Mouse (Mus musculus): ENCODE measurements around the gene Ccdc177. TPM values are rescaled to one million over a fixed set of nuclear protein-coding genes. Genes with fewer than 3 reads are reported as not detected.
A peak's percentile ranks its signal among the peaks of the same experiment; 100 is the strongest.

Ccdc177 gene
- 2.4 and 2.6 TPM in 2 replicates for polyA plus RNA-seq (2014; fragmentation: Nextera tagmentation; extraction: Ambion mirVana)

DNA sequence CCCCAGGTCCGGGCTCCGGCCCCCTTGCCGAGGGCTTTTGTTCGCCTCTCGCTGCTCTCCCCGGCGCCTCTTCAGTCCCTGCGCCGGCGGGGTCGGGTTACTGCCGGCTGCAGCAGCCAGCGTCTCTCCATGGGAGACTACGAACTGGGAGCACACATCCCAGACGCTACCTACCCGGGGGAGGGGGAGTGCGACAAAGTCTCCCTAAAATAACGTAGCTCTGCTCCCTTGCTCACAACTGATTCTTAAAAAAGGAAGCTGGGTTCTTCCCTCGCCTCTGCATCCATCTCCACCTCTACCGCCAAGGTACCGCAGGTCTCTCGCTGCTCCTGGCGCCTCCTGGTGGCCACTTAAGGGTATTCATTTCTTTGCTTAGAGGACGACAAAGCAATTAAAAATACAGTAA is at the start of gene Ccdc177:
Gene Ccdc177 (minus strand): TSS at position 292 of the 406 bp plus-strand sequence.
- DNase-seq (ENCODE audit: low spot score): peak; percentile 88
- H3K4me2 ChIP-seq (ENCODE audit: low read depth): peak within 1 kb of the TSS; percentile 77
- ATAC-seq (ENCODE audit: insufficient read depth, low FRiP score, low TSS enrichment): peak; percentile 67
- peak within 1 kb of the TSS; percentile 95 for H3K27ac ChIP-seq (ENCODE audit: low read depth, low read length)
- H3K36me3 ChIP-seq (ENCODE audit: control insufficient read depth, insufficient read depth, low read length): peaks cover 6% of the 10 kb centered on the region
- H3K9me3 ChIP-seq (ENCODE audit: control insufficient read depth, low read length): no peaks in the 10 kb centered on the region
- peak within 1 kb of the TSS; percentile 57 for H3K4me3 ChIP-seq (ENCODE audit: low read depth, low read length)
- peaks cover 23% of the 10 kb centered on the region for H3K27me3 ChIP-seq (ENCODE audit: control insufficient read depth, insufficient read depth, low read length)
- WGBS: 1% methylated on average over 24 of the region's 24 CpGs
- H3K4me1 ChIP-seq (ENCODE audit: control insufficient read depth, insufficient read depth, low read length): peaks cover 16% of the 10 kb centered on the region
- peak within 1 kb of the TSS; percentile 90 for H3K9ac ChIP-seq (ENCODE audit: low read length)

DNA sequence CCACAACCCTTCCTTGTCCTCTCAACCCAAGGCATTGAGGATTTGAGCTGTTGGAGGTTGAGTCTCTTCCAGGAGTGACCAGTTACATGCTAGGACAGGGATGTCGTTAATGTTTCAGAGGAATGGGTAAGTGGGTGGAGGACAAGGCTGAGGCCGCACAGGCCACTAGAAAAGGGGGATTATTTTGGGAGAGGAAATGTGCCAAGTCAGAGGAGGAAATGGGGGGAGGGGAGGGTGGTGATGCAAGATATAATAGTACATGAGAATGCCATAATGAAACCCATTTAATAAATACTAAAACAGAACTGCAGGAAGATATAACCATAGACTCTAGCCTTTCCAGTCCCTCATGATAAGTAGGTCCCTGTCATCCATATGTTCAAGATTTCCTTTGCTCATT is 49.5 kb upstream of the Ccdc177 start:
- Histone ChIP-seq H3K9ac (ENCODE audit: low read length) (no peak overlapping the region), H3K4me3 (ENCODE audit: low read depth, low read length) (no peak overlapping the region), H3K27ac (ENCODE audit: low read depth, low read length) (no peak overlapping the region), H3K4me2 (ENCODE audit: low read depth) (no peak overlapping the region), H3K27me3 (ENCODE audit: control insufficient read depth, insufficient read depth, low read length) (no peaks in the 10 kb centered on the region), H3K36me3 (ENCODE audit: control insufficient read depth, insufficient read depth, low read length) (no peaks in the 10 kb centered on the region), H3K4me1 (ENCODE audit: control insufficient read depth, insufficient read depth, low read length) (peaks cover 20% of the 10 kb centered on the region), H3K9me3 (ENCODE audit: control insufficient read depth, low read length) (no peaks in the 10 kb centered on the region)
- 88% methylated on average over 2 of the region's 2 CpGs for WGBS
- DNase-seq (ENCODE audit: low spot score) (no peak), ATAC-seq (ENCODE audit: insufficient read depth, low FRiP score, low TSS enrichment) (no peak)

DNA sequence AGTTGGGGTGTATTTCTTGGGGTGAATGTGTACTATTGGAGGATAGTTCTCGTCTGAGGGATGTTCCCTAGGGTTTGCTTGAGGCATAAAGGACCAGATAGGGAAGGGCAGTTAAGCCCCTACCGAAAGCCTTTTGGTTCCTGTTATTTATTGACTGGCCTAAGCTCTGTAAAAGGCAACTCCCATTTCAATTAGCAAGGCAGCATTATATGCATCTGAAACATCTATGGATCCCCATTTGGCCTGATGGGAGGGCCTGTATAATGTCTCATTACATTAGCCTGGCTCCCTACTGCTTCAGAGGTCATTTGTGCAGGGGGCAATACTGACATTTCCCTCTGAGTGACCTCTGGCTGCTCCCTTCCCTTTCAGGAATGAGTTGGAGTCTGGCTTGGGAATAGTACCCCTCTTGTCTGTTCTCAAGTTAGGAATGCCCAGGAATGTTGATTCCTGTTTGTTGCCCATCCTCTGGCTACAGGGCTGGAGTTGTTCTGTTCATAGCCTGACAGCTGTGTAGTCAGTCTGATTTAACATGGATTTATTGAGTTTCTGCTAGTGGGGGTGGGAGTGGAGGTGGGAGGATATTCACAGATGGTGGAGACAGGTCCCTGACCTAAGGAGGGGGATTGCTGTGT is 47.1 kb upstream of the Ccdc177 start:
- peaks cover 20% of the 10 kb centered on the region for H3K4me1 ChIP-seq (ENCODE audit: control insufficient read depth, insufficient read depth, low read length)
- H3K27me3 ChIP-seq (ENCODE audit: control insufficient read depth, insufficient read depth, low read length): no peaks in the 10 kb centered on the region
- no peaks in the 10 kb centered on the region for H3K9me3 ChIP-seq (ENCODE audit: control insufficient read depth, low read length)
- ATAC-seq (ENCODE audit: insufficient read depth, low FRiP score, low TSS enrichment) (peak; percentile 72), DNase-seq (ENCODE audit: low spot score) (peak; percentile 35)
- no peak overlapping the region for H3K4me2 ChIP-seq (ENCODE audit: low read depth)
- 5% methylated on average over 2 of the region's 2 CpGs for WGBS
- no peaks in the 10 kb centered on the region for H3K36me3 ChIP-seq (ENCODE audit: control insufficient read depth, insufficient read depth, low read length)
- H3K27ac ChIP-seq (ENCODE audit: low read depth, low read length): peak overlapping the region; percentile 36; the same call in 1 of the 2 replicates
- H3K9ac ChIP-seq (ENCODE audit: low read length): no peak overlapping the region
- no peak overlapping the region for H3K4me3 ChIP-seq (ENCODE audit: low read depth, low read length)

DNA sequence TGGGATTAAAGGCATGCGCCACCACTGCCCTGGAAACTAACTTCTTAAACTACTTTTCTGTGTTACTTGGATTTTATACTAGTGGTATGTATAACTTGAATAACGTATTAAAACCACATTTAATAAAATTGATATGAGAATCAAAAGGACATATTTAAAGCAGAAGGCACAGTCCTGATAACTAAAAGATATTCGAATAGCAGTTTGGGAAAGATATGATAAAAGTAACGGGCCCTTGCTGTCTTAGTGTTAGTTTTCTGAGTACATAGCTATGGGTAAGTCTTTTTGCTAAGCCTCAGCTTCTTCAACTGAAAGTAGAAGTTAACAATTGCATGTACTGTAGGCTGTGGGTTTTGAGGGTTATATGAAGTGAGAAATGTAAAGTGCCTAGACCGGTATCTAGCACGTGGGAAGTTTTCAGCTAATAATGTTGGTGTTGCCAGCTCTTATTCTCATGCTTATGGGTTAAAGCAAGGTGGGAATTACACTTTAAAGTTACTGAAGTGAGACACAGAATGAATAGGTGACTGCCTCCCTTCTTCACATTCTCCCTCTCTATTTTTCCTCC is 44.5 kb upstream of the Ccdc177 start:
- no peak overlapping the region for H3K9ac ChIP-seq (ENCODE audit: low read length)
- peaks cover 16% of the 10 kb centered on the region for H3K4me1 ChIP-seq (ENCODE audit: control insufficient read depth, insufficient read depth, low read length)
- no peaks in the 10 kb centered on the region for H3K9me3 ChIP-seq (ENCODE audit: control insufficient read depth, low read length)
- no peak overlapping the region for H3K27ac ChIP-seq (ENCODE audit: low read depth, low read length)
- H3K4me3 ChIP-seq (ENCODE audit: low read depth, low read length): no peak overlapping the region
- whole genome bisulfite sequencing: 85% methylated on average over 6 of the region's 6 CpGs
- DNase-seq (ENCODE audit: low spot score): no peak
- no peaks in the 10 kb centered on the region for H3K27me3 ChIP-seq (ENCODE audit: control insufficient read depth, insufficient read depth, low read length)
- no peak overlapping the region for H3K4me2 ChIP-seq (ENCODE audit: low read depth)
- no peak for ATAC-seq (ENCODE audit: insufficient read depth, low FRiP score, low TSS enrichment)
- H3K36me3 ChIP-seq (ENCODE audit: control insufficient read depth, insufficient read depth, low read length): no peaks in the 10 kb centered on the region

DNA sequence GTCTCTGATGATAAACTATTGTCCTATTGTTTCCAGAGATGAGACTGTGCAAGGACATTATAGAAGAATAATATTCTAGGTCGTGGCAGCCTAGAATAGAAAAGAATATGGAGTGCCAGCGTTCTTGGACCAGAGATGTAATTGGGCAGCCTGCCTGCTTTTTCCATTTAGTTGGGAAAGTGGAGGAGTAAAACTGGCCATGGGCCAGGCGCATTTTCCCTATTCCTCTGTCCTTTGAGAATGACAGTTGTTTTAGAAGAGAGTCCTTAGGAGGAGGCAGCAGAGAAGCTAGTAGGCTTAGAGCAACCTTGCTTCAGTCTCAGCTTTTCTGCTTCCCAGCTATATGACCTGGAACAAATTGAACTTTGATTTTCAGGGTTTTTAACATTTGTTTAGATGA is 43.4 kb upstream of the Ccdc177 start:
- H3K27me3 ChIP-seq (ENCODE audit: control insufficient read depth, insufficient read depth, low read length): no peaks in the 10 kb centered on the region
- WGBS: 75% methylated on average over 3 of the region's 3 CpGs
- H3K9ac ChIP-seq (ENCODE audit: low read length): no peak overlapping the region
- no peaks in the 10 kb centered on the region for H3K36me3 ChIP-seq (ENCODE audit: control insufficient read depth, insufficient read depth, low read length)
- DNase-seq (ENCODE audit: low spot score) (no peak), ATAC-seq (ENCODE audit: insufficient read depth, low FRiP score, low TSS enrichment) (no peak)
- no peak overlapping the region for H3K4me3 ChIP-seq (ENCODE audit: low read depth, low read length)
- no peak overlapping the region for H3K27ac ChIP-seq (ENCODE audit: low read depth, low read length)
- H3K9me3 ChIP-seq (ENCODE audit: control insufficient read depth, low read length): no peaks in the 10 kb centered on the region
- no peak overlapping the region for H3K4me2 ChIP-seq (ENCODE audit: low read depth)
- H3K4me1 ChIP-seq (ENCODE audit: control insufficient read depth, insufficient read depth, low read length): peaks cover 16% of the 10 kb centered on the region

DNA sequence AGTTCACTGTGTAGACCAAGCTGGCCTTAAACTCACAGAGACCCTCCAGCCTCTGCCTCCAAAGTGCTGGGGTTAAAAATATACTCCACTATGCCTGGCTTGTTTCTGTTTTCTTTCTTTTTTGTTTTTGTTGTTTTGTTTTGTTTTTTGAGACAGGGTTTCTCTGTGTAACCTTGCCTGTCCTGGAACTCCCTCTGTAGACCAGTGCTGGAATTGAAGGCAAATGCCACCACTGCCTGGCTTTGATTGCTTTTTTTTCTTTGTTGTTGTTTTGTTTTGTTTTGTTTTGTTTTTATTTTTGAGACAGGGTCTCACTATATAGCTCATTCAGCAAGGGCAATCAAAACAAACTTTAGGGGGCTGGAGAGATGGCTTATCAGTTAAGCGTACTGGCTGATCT is 41.0 kb upstream of the Ccdc177 start:
- H3K4me1 ChIP-seq (ENCODE audit: control insufficient read depth, insufficient read depth, low read length): peaks cover 3% of the 10 kb centered on the region; the same call in 1 of the 2 replicates
- ATAC-seq (ENCODE audit: insufficient read depth, low FRiP score, low TSS enrichment): no peak
- no peak for DNase-seq (ENCODE audit: low spot score)
- no peak overlapping the region for H3K4me3 ChIP-seq (ENCODE audit: low read depth, low read length)
- no peak overlapping the region for H3K9ac ChIP-seq (ENCODE audit: low read length)
- H3K27me3 ChIP-seq (ENCODE audit: control insufficient read depth, insufficient read depth, low read length): no peaks in the 10 kb centered on the region
- no peaks in the 10 kb centered on the region for H3K36me3 ChIP-seq (ENCODE audit: control insufficient read depth, insufficient read depth, low read length)
- H3K9me3 ChIP-seq (ENCODE audit: control insufficient read depth, low read length): no peaks in the 10 kb centered on the region
- WGBS: 100% methylated on average over 1 of the region's 1 CpGs
- no peak overlapping the region for H3K4me2 ChIP-seq (ENCODE audit: low read depth)
- no peak overlapping the region for H3K27ac ChIP-seq (ENCODE audit: low read depth, low read length)

DNA sequence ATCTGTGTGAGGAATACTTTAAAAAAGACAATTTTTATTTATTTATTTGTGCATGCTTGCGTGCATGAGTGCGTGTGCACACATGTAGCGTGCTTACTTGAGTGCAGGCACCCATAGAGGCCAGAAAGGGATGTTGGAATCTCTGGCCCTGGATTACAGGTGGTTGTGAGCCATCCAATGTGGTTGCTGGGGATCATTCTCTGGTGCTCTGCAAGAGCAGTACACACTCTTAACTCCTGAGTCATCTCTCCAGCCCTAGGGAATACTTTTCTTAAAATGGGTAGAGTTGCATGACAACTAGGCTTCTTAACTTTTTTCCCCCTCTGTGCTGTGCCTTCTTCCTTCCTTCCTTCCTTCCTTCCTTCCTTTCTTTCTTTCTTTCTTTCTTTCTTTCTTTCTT is 39.7 kb upstream of the Ccdc177 start:
- 93% methylated on average over 3 of the region's 3 CpGs for WGBS
- ATAC-seq (ENCODE audit: insufficient read depth, low FRiP score, low TSS enrichment): no peak

DNA sequence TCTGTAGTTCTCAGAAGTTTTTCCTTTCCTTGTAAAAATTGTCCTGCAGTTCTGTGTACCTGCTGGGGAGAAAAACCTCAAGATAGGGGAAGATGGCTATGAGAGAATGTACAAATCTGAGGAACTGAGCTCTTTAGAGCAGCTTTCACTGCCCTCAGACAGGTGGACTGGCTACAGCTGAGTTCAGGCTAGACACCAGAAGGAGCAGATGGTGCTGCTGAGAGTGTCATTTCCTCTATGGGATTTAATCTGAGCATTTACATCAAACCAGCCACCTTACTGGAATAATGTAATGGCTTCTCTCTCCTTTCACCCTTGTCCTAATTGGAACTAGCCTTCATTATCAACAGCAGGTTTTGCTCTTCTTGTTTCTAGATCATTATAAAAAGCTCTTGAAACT is 37.8 kb upstream of the Ccdc177 start:
- H3K4me3 ChIP-seq (ENCODE audit: low read depth, low read length): no peak overlapping the region
- H3K36me3 ChIP-seq (ENCODE audit: control insufficient read depth, insufficient read depth, low read length): no peaks in the 10 kb centered on the region
- H3K9ac ChIP-seq (ENCODE audit: low read length): no peak overlapping the region
- no peak overlapping the region for H3K27ac ChIP-seq (ENCODE audit: low read depth, low read length)
- ATAC-seq (ENCODE audit: insufficient read depth, low FRiP score, low TSS enrichment) (no peak), DNase-seq (ENCODE audit: low spot score) (no peak)
- no peaks in the 10 kb centered on the region for H3K9me3 ChIP-seq (ENCODE audit: control insufficient read depth, low read length)
- H3K27me3 ChIP-seq (ENCODE audit: control insufficient read depth, insufficient read depth, low read length): no peaks in the 10 kb centered on the region
- H3K4me1 ChIP-seq (ENCODE audit: control insufficient read depth, insufficient read depth, low read length): no peaks in the 10 kb centered on the region
- no peak overlapping the region for H3K4me2 ChIP-seq (ENCODE audit: low read depth)

More for the DNA sequence above, 39.7 kb upstream of the Ccdc177 start:
- no peaks in the 10 kb centered on the region for H3K9me3 ChIP-seq (ENCODE audit: control insufficient read depth, low read length)
- H3K27me3 ChIP-seq (ENCODE audit: control insufficient read depth, insufficient read depth, low read length): no peaks in the 10 kb centered on the region
- DNase-seq (ENCODE audit: low spot score): no peak
- H3K4me2 ChIP-seq (ENCODE audit: low read depth): no peak overlapping the region
- H3K36me3 ChIP-seq (ENCODE audit: control insufficient read depth, insufficient read depth, low read length): no peaks in the 10 kb centered on the region
- H3K4me3 ChIP-seq (ENCODE audit: low read depth, low read length): no peak overlapping the region
- H3K27ac ChIP-seq (ENCODE audit: low read depth, low read length): no peak overlapping the region
- H3K4me1 ChIP-seq (ENCODE audit: control insufficient read depth, insufficient read depth, low read length): no peaks in the 10 kb centered on the region
- H3K9ac ChIP-seq (ENCODE audit: low read length): no peak overlapping the region

Measured in neural tube, embryonic 11.5 days (tissue).